Mouse (Mus musculus) spleen, postnatal 4 days (tissue): ENCODE results near the gene Siah3.
A peak's percentile ranks its signal among the peaks of the same experiment; 100 is the strongest.

Source experiments
- DNase-seq, 2 experiments: peaks; one replicate each; pipeline ENCODE4 v3.0.0; 2022; ENCODE audit warnings: low spot score in 2 of 2

The Siah3 gene

GRCm38 (mm10) chr14:75455743-75456421, at the start of gene Siah3:
Gene Siah3, plus strand, starts transcription at chr14:75455982.
- peak in 1 of 2 experiments; percentile 52 for DNase-seq

GRCm38 (mm10) chr14:75409772-75410171, 46.0 kb upstream of the Siah3 start:
- DNase-seq, result no peak

GRCm38 (mm10) chr14:75410392-75410791, 45.4 kb upstream of the Siah3 start:
- no peak for DNase-seq

GRCm38 (mm10) chr14:75418721-75419120, 37.1 kb upstream of the Siah3 start:
- DNase-seq, result no peak

GRCm38 (mm10) chr14:75419876-75420275, 35.9 kb upstream of the Siah3 start:
- no peak for DNase-seq

GRCm38 (mm10) chr14:75420811-75421210, 35.0 kb upstream of the Siah3 start:
- DNase-seq, result no peak

- DNase-seq, result peak in 1 of 2 experiments; percentile 43
Measured at GRCm38 (mm10) chr14:75431173-75431786, 24.5 kb upstream of the Siah3 start.

GRCm38 (mm10) chr14:75432850-75433249, 22.9 kb upstream of the Siah3 start:
- peak in 1 of 2 experiments; percentile 43 for DNase-seq

GRCm38 (mm10) chr14:75434576-75434975, 21.2 kb upstream of the Siah3 start:
- DNase-seq, result peak in 1 of 2 experiments; percentile 39

GRCm38 (mm10) chr14:75444486-75445105, 11.2 kb upstream of the Siah3 start:
- DNase-seq, result peak in 1 of 2 experiments; percentile 58

- DNase-seq, result peak; percentile 54 to 70
Measured at GRCm38 (mm10) chr14:75445281-75445947, 10.4 kb upstream of the Siah3 start.

GRCm38 (mm10) chr14:75445948-75446281, 9.9 kb upstream of the Siah3 start:
- no peak for DNase-seq

- peak in 1 of 2 experiments; percentile 35 for DNase-seq
Measured at GRCm38 (mm10) chr14:75446314-75446713, 9.5 kb upstream of the Siah3 start.

GRCm38 (mm10) chr14:75453906-75454305, 1.9 kb upstream of the Siah3 start:
- DNase-seq, result peak in 1 of 2 experiments; percentile 12

GRCm38 (mm10) chr14:75454716-75455115, 1.1 kb upstream of the Siah3 start:
- DNase-seq, result peak in 1 of 2 experiments; percentile 54

GRCm38 (mm10) chr14:75455361-75455742, 430 bp upstream of the Siah3 start:
- DNase-seq, result peak in 1 of 2 experiments; percentile 13

- DNase-seq, result no peak
Measured at GRCm38 (mm10) chr14:75456489-75457220, 873 bp downstream of the Siah3 start.

- no peak for DNase-seq
Measured at GRCm38 (mm10) chr14:75457221-75457600, 1.4 kb downstream of the Siah3 start.

- DNase-seq, result peak in 1 of 2 experiments; percentile 33
Measured at GRCm38 (mm10) chr14:75459431-75459830, 3.6 kb downstream of the Siah3 start.

- no peak for DNase-seq
Measured at GRCm38 (mm10) chr14:75459991-75460390, 4.2 kb downstream of the Siah3 start.

- no peak for DNase-seq
Measured at GRCm38 (mm10) chr14:75460436-75460835, 4.7 kb downstream of the Siah3 start.

- DNase-seq, result no peak
Measured at GRCm38 (mm10) chr14:75461770-75462169, 6.0 kb downstream of the Siah3 start.
